Mouse (Mus musculus) forebrain, embryonic 14.5 days (tissue): ENCODE measurements at regions not wholly inside any gene's neighbourhood (a gene's known extent, or its start where the extent isn't known, plus 50 kb on each side); places are given as distances from the start of the nearest gene placed in this dataset.

Experiments
- ATAC-seq: fragments of 200-750 bp; cut with Nextera tagmentation; 2 replicates; pipeline ENCODE4 v1.8.0; 2017; ENCODE audit warnings: mild to moderate bottlenecking, moderate library complexity
- DNase-seq: peaks from one replicate; pipeline ENCODE4 v3.0.0-alpha.2; 2015; ENCODE audit warnings: low spot score
- H3K27ac ChIP-seq: fragments of 300-500 bp; sonication (generic); 2 replicates; pipeline ENCODE4 v1.5.1; 2014; ENCODE audit warnings: low read depth, mild to moderate bottlenecking, control low read depth, low read length, moderate library complexity
- H3K27me3 ChIP-seq: fragments of 300-500 bp; sonication (generic); replicated peaks from 2 replicates; pipeline ENCODE4 v1.6.1; 2014; ENCODE audit warnings: low read length, control low read depth, mixed read lengths; ENCODE audit not compliant: control insufficient read depth, insufficient read depth
- H3K36me3 ChIP-seq: fragments of 300-500 bp; sonication (generic); 2 replicates; pipeline ENCODE4 v1.6.1; 2014; ENCODE audit warnings: low read length, control low read depth; ENCODE audit not compliant: control insufficient read depth, insufficient read depth
- H3K4me1 ChIP-seq: fragments of 300-500 bp; sonication (generic); 2 replicates; pipeline ENCODE4 v1.6.1; 2014; ENCODE audit warnings: antibody characterized with exemption, low read length, control low read depth; ENCODE audit not compliant: control insufficient read depth, insufficient read depth
- H3K4me2 ChIP-seq: fragments of 300-500 bp; sonication (generic); 2 replicates; pipeline ENCODE4 v1.6.1; 2014; ENCODE audit warnings: mild to moderate bottlenecking, control low read depth, low read length
- H3K4me3 ChIP-seq: fragments of 300-500 bp; sonication (generic); 2 replicates; pipeline ENCODE4 v1.5.1; 2014; ENCODE audit warnings: low read depth, low read length, control low read depth
- H3K9ac ChIP-seq: fragments of 300-500 bp; sonication (generic); 2 replicates; pipeline ENCODE4 v1.6.1; 2014; ENCODE audit warnings: mild to moderate bottlenecking, low read length, control low read depth, moderate library complexity
- H3K9me3 ChIP-seq: fragments of 300-500 bp; sonication (generic); replicated peaks from 2 replicates; pipeline ENCODE4 v1.6.1; 2016; ENCODE audit warnings: low read length, control low read depth, mixed read lengths; ENCODE audit not compliant: control insufficient read depth
- WGBS: fragments of 180-500 bp; shearing (Covaris S2); extraction: QIAGEN DNeasy Blood & Tissue Kit; methylation state at CpG from one replicate; pipeline ENCODE4 v1.1.7; 2014; 5-methylcytosine and 5-hydroxymethylcytosine counted together

GRCm38 (mm10) chr14:123116337-123116736 is 132.5 kb upstream of the Tmtc4 start:
- Histone ChIP-seq H3K36me3 (no peaks in the 10 kb centered on the region), H3K4me1 (no peaks in the 10 kb centered on the region), H3K27me3 (no peaks in the 10 kb centered on the region), H3K4me3 (no peak overlapping the region), H3K9me3 (no peaks in the 10 kb centered on the region), H3K4me2 (no peak overlapping the region), H3K9ac (no peak overlapping the region), H3K27ac (no peak overlapping the region)
- DNase-seq (no peak), ATAC-seq (no peak)
- 85% methylated on average over 1 of the region's 1 CpGs for WGBS

- Histone ChIP-seq H3K27me3 (no peaks in the 10 kb centered on the region), H3K4me3 (no peak overlapping the region), H3K27ac (no peak overlapping the region), H3K4me2 (no peak overlapping the region), H3K4me1 (no peaks in the 10 kb centered on the region), H3K9ac (no peak overlapping the region), H3K9me3 (no peaks in the 10 kb centered on the region), H3K36me3 (no peaks in the 10 kb centered on the region)
- DNase-seq: no peak
- WGBS: 85% methylated on average over 2 of the region's 2 CpGs
- no peak for ATAC-seq
Measured at GRCm38 (mm10) chr14:123110533-123110932, 126.7 kb upstream of the Tmtc4 start.

- Histone ChIP-seq H3K9ac (no peak overlapping the region), H3K36me3 (no peaks in the 10 kb centered on the region), H3K4me2 (no peak overlapping the region), H3K9me3 (no peaks in the 10 kb centered on the region), H3K27me3 (no peaks in the 10 kb centered on the region), H3K4me3 (no peak overlapping the region), H3K27ac (no peak overlapping the region), H3K4me1 (no peaks in the 10 kb centered on the region)
- no peak for DNase-seq
- 88% methylated on average over 1 of the region's 1 CpGs for WGBS
- no peak for ATAC-seq
Measured at GRCm38 (mm10) chr14:123100371-123100770, 116.5 kb upstream of the Tmtc4 start.

- no peaks in the 10 kb centered on the region for H3K9me3 ChIP-seq
- WGBS: 86% methylated on average over 2 of the region's 2 CpGs
- H3K4me2 ChIP-seq: no peak overlapping the region
- no peak overlapping the region for H3K9ac ChIP-seq
- H3K27ac ChIP-seq: no peak overlapping the region
- DNase-seq: no peak
- ATAC-seq: no peak
- no peaks in the 10 kb centered on the region for H3K36me3 ChIP-seq
- no peaks in the 10 kb centered on the region for H3K4me1 ChIP-seq
- H3K4me3 ChIP-seq: no peak overlapping the region
- H3K27me3 ChIP-seq: no peaks in the 10 kb centered on the region
Measured at GRCm38 (mm10) chr14:123096086-123096485, 112.3 kb upstream of the Tmtc4 start.

- ATAC-seq: no peak
- no peak overlapping the region for H3K4me2 ChIP-seq
- H3K9ac ChIP-seq: no peak overlapping the region
- WGBS: 86% methylated on average over 1 of the region's 1 CpGs
- no peak for DNase-seq
- H3K4me3 ChIP-seq: no peak overlapping the region
- no peaks in the 10 kb centered on the region for H3K4me1 ChIP-seq
- H3K27me3 ChIP-seq: no peaks in the 10 kb centered on the region
- H3K9me3 ChIP-seq: no peaks in the 10 kb centered on the region
- no peaks in the 10 kb centered on the region for H3K36me3 ChIP-seq
- no peak overlapping the region for H3K27ac ChIP-seq
Measured at GRCm38 (mm10) chr14:123082065-123082464, 98.2 kb upstream of the Tmtc4 start.

GRCm38 (mm10) chr14:123081016-123081714 is 97.3 kb upstream of the Tmtc4 start:
- 36% methylated on average over 4 of the region's 4 CpGs for WGBS
- no peak for ATAC-seq
- Histone ChIP-seq H3K4me1 (no peaks in the 10 kb centered on the region), H3K4me2 (no peak overlapping the region), H3K9me3 (no peaks in the 10 kb centered on the region), H3K27ac (no peak overlapping the region), H3K36me3 (no peaks in the 10 kb centered on the region), H3K27me3 (no peaks in the 10 kb centered on the region), H3K4me3 (no peak overlapping the region), H3K9ac (no peak overlapping the region)
- no peak for DNase-seq

- ATAC-seq: no peak
- Histone ChIP-seq H3K4me1 (no peaks in the 10 kb centered on the region), H3K36me3 (no peaks in the 10 kb centered on the region), H3K9ac (no peak overlapping the region), H3K4me2 (no peak overlapping the region), H3K27me3 (no peaks in the 10 kb centered on the region), H3K4me3 (no peak overlapping the region), H3K27ac (no peak overlapping the region), H3K9me3 (no peaks in the 10 kb centered on the region)
- 91% methylated on average over 2 of the region's 2 CpGs for WGBS
- DNase-seq: no peak
Measured at GRCm38 (mm10) chr14:123079733-123080132, 95.9 kb upstream of the Tmtc4 start.

- ATAC-seq (no peak), DNase-seq (no peak)
- no peak overlapping the region for H3K4me3 ChIP-seq
- H3K36me3 ChIP-seq: no peaks in the 10 kb centered on the region
- no peak overlapping the region for H3K27ac ChIP-seq
- no peaks in the 10 kb centered on the region for H3K4me1 ChIP-seq
- H3K9ac ChIP-seq: no peak overlapping the region
- WGBS: 85% methylated on average over 3 of the region's 3 CpGs
- no peaks in the 10 kb centered on the region for H3K27me3 ChIP-seq
- H3K9me3 ChIP-seq: no peaks in the 10 kb centered on the region
- H3K4me2 ChIP-seq: no peak overlapping the region
Measured at GRCm38 (mm10) chr14:123078804-123079203, 95.0 kb upstream of the Tmtc4 start.

GRCm38 (mm10) chr14:123066344-123066743 is 82.5 kb upstream of the Tmtc4 start:
- 74% methylated on average over 4 of the region's 4 CpGs for WGBS
- H3K4me3 ChIP-seq: no peak overlapping the region
- H3K9me3 ChIP-seq: no peaks in the 10 kb centered on the region
- H3K27me3 ChIP-seq: 0 out of 2 replicates have a peak, but pooled peaks cover 4% of the 10 kb centered on the region
- H3K4me1 ChIP-seq: peaks cover 12% of the 10 kb centered on the region
- ATAC-seq (no peak), DNase-seq (no peak)
- no peak overlapping the region for H3K4me2 ChIP-seq
- no peaks in the 10 kb centered on the region for H3K36me3 ChIP-seq
- no peak overlapping the region for H3K27ac ChIP-seq
- no peak overlapping the region for H3K9ac ChIP-seq
